Mouse (Mus musculus) embryonic facial prominence, embryonic 10.5 days (tissue): ENCODE results near the gene Sf1. TPM values are rescaled to one million over a fixed set of nuclear protein-coding genes. Genes with fewer than 3 reads are reported as not detected.

ENCODE experiments used
- DNase-seq: peaks from one replicate; pipeline ENCODE4 v3.0.0-alpha.2; 2017; ENCODE audit warnings: low spot score
- H3K27ac ChIP-seq: fragments of 300-500 bp; sonication (generic); replicated peaks from 2 replicates; pipeline ENCODE4 v1.5.1; 2016; ENCODE audit warnings: mild to moderate bottlenecking
- H3K27me3 ChIP-seq: fragments of 300-500 bp; sonication (generic); replicated peaks from 2 replicates; pipeline ENCODE4 v1.6.1; 2016; ENCODE audit warnings: low read depth, mild to moderate bottlenecking; ENCODE audit not compliant: poor library complexity, severe bottlenecking
- H3K36me3 ChIP-seq: fragments of 300-500 bp; sonication (generic); replicated peaks from 2 replicates; pipeline ENCODE4 v1.6.1; 2016; ENCODE audit warnings: mild to moderate bottlenecking, moderate library complexity
- H3K4me1 ChIP-seq: fragments of 300-500 bp; sonication (generic); 2 replicates; pipeline ENCODE4 v1.6.1; 2016
- H3K4me3 ChIP-seq: fragments of 300-500 bp; sonication (generic); 2 replicates; pipeline ENCODE4 v1.5.1; 2016; ENCODE audit warnings: mild to moderate bottlenecking, moderate library complexity
- H3K9me3 ChIP-seq: fragments of 300-500 bp; sonication (generic); 2 replicates; pipeline ENCODE4 v1.6.1; 2016; ENCODE audit warnings: mild to moderate bottlenecking
- WGBS: fragments of 180-500 bp; shearing (Covaris S2); methylation state at CpG from one replicate; pipeline ENCODE4 v1.1.7; 2016; 5-methylcytosine and 5-hydroxymethylcytosine counted together
- polyA plus RNA-seq: library from polyadenylated mRNA; unstranded; fragments of >200 nt; fragmentation: Nextera tagmentation; extraction: Ambion mirVana; gene quantifications from 2 replicates; pipeline ENCODE4 v1.2.1, GENCODE M21; 2016

The Sf1 gene
- 185 and 205 TPM in 2 replicates for polyA plus RNA-seq

- peak; percentile 100 for DNase-seq
- H3K4me3 ChIP-seq: peak within 1 kb of the TSS; percentile 95
- no peaks in the 10 kb centered on the region for H3K9me3 ChIP-seq
- H3K27ac ChIP-seq: peak within 1 kb of the TSS; percentile 99
- peaks cover 31% of the 10 kb centered on the region for H3K4me1 ChIP-seq
- H3K36me3 ChIP-seq: peaks cover 51% of the 10 kb centered on the region
- whole genome bisulfite sequencing: under 1% methylated on average over 85 of the region's 85 CpGs
- H3K27me3 ChIP-seq: no peaks in the 10 kb centered on the region
These were observed at the start of gene Sf1 for GRCm38 (mm10) chr19:6363411-6364240. TSS of gene Sf1 (plus strand) at chr19:6363690.

- DNase-seq: no peak
- Histone ChIP-seq H3K36me3 (peaks cover 80% of the 10 kb centered on the region), H3K9me3 (no peaks in the 10 kb centered on the region), H3K27ac (no peak overlapping the region), H3K4me1 (peaks cover 3% of the 10 kb centered on the region), H3K27me3 (no peaks in the 10 kb centered on the region), H3K4me3 (no peak overlapping the region)
- WGBS: 92% methylated on average over 8 of the region's 8 CpGs
These were observed 49.7 kb upstream of the Sf1 start for GRCm38 (mm10) chr19:6313796-6314195.

GRCm38 (mm10) chr19:6314513-6314912 is 49.0 kb upstream of the Sf1 start:
- no peak for DNase-seq
- WGBS: 85% methylated on average over 8 of the region's 8 CpGs
- Histone ChIP-seq H3K4me1 (no peaks in the 10 kb centered on the region), H3K4me3 (peak overlapping the region; percentile 6; the same call in 1 of the 2 replicates), H3K27me3 (no peaks in the 10 kb centered on the region), H3K27ac (no peak overlapping the region), H3K36me3 (peaks cover 85% of the 10 kb centered on the region), H3K9me3 (no peaks in the 10 kb centered on the region)

GRCm38 (mm10) chr19:6315573-6315972 is 47.9 kb upstream of the Sf1 start:
- Histone ChIP-seq H3K4me1 (no peaks in the 10 kb centered on the region; the same call in 1 of the 2 replicates), H3K27ac (no peak overlapping the region), H3K36me3 (peaks cover 87% of the 10 kb centered on the region), H3K27me3 (no peaks in the 10 kb centered on the region), H3K4me3 (no peak overlapping the region), H3K9me3 (no peaks in the 10 kb centered on the region)
- no peak for DNase-seq
- WGBS: 76% methylated on average over 14 of the region's 14 CpGs

- no peak overlapping the region for H3K27ac ChIP-seq
- H3K4me1 ChIP-seq: no peaks in the 10 kb centered on the region; the same call in 1 of the 2 replicates
- H3K27me3 ChIP-seq: no peaks in the 10 kb centered on the region
- H3K4me3 ChIP-seq: no peak overlapping the region
- H3K36me3 ChIP-seq: peaks cover 85% of the 10 kb centered on the region
- no peak for DNase-seq
- H3K9me3 ChIP-seq: no peaks in the 10 kb centered on the region
- WGBS: 93% methylated on average over 12 of the region's 12 CpGs
These were observed 45.3 kb upstream of the Sf1 start for GRCm38 (mm10) chr19:6318145-6318544.

- Histone ChIP-seq H3K27me3 (no peaks in the 10 kb centered on the region), H3K4me1 (no peaks in the 10 kb centered on the region; the same call in 1 of the 2 replicates), H3K4me3 (no peak overlapping the region), H3K27ac (no peak overlapping the region), H3K9me3 (no peaks in the 10 kb centered on the region), H3K36me3 (peaks cover 60% of the 10 kb centered on the region)
- 89% methylated on average over 8 of the region's 8 CpGs for WGBS
- DNase-seq: no peak
These were observed 42.1 kb upstream of the Sf1 start for GRCm38 (mm10) chr19:6321358-6321757.

GRCm38 (mm10) chr19:6321786-6322621 is 41.5 kb upstream of the Sf1 start:
- H3K4me1 ChIP-seq: no peaks in the 10 kb centered on the region; the same call in 1 of the 2 replicates
- 89% methylated on average over 33 of the region's 33 CpGs for WGBS
- H3K27ac ChIP-seq: no peak overlapping the region
- peaks cover 54% of the 10 kb centered on the region for H3K36me3 ChIP-seq
- H3K27me3 ChIP-seq: no peaks in the 10 kb centered on the region
- no peaks in the 10 kb centered on the region for H3K9me3 ChIP-seq
- no peak overlapping the region for H3K4me3 ChIP-seq
- no peak for DNase-seq

- 83% methylated on average over 9 of the region's 9 CpGs for WGBS
- no peak for DNase-seq
- no peaks in the 10 kb centered on the region for H3K9me3 ChIP-seq
- H3K27me3 ChIP-seq: no peaks in the 10 kb centered on the region
- H3K4me1 ChIP-seq: no peaks in the 10 kb centered on the region; the same call in 1 of the 2 replicates
- H3K4me3 ChIP-seq: no peak overlapping the region
- peaks cover 32% of the 10 kb centered on the region for H3K36me3 ChIP-seq
- H3K27ac ChIP-seq: peak overlapping the region; percentile 30; the same call in 1 of the 2 replicates
These were observed 38.7 kb upstream of the Sf1 start for GRCm38 (mm10) chr19:6324751-6325150.

GRCm38 (mm10) chr19:6331178-6331577 is 32.3 kb upstream of the Sf1 start:
- Histone ChIP-seq H3K27ac (no peak overlapping the region), H3K4me1 (peaks cover 23% of the 10 kb centered on the region), H3K27me3 (no peaks in the 10 kb centered on the region), H3K4me3 (no peak overlapping the region), H3K36me3 (no peaks in the 10 kb centered on the region), H3K9me3 (no peaks in the 10 kb centered on the region)
- 69% methylated on average over 5 of the region's 5 CpGs for WGBS
- no peak for DNase-seq

GRCm38 (mm10) chr19:6331719-6332516 is 31.6 kb upstream of the Sf1 start:
- Histone ChIP-seq H3K4me1 (peaks cover 31% of the 10 kb centered on the region), H3K27ac (peak overlapping the region; percentile 73; the same call in 1 of the 2 replicates), H3K27me3 (no peaks in the 10 kb centered on the region), H3K36me3 (peaks cover 5% of the 10 kb centered on the region), H3K9me3 (no peaks in the 10 kb centered on the region), H3K4me3 (peak overlapping the region; percentile 40)
- 26% methylated on average over 13 of the region's 13 CpGs for WGBS
- DNase-seq: peak; percentile 67

- peak overlapping the region; percentile 88 for H3K4me3 ChIP-seq
These were observed 29.5 kb upstream of the Sf1 start for GRCm38 (mm10) chr19:6333761-6334595.

More at GRCm38 (mm10) chr19:6333761-6334595, 29.5 kb upstream of the Sf1 start:
- DNase-seq: no peak
- H3K27me3 ChIP-seq: no peaks in the 10 kb centered on the region
- H3K4me1 ChIP-seq: peaks cover 39% of the 10 kb centered on the region
- 69% methylated on average over 9 of the region's 9 CpGs for WGBS
- no peaks in the 10 kb centered on the region for H3K9me3 ChIP-seq
- peak overlapping the region; percentile 89 for H3K27ac ChIP-seq
- H3K36me3 ChIP-seq: peaks cover 26% of the 10 kb centered on the region
